In genomic region chr6:112848629-112849180, GRCm38 (mm10) we compare ENCODE assay signal across 22 mouse cellular contexts.
DNase-seq lines count a peak whose midpoint lies in the region; ATAC-seq and TF ChIP-seq lines count a peak whose summit lies in the region.
"Had no signal": no experiment of that assay in that cellular context is flagged by ENCODE, and none has a peak within 500 bp of the region (broad histone marks: within the 10 kb centered on the region; RNA-seq: fewer than 3 reads in every experiment).

No protein-coding gene starts in this region.

- H3K4me3 ChIP-seq in forebrain, embryonic 10.5 days: no peak overlapping the region
- no peak overlapping the region for H3K4me3 ChIP-seq in forebrain, embryonic 13.5 days
- no peak overlapping the region for H3K4me3 ChIP-seq in cerebellum, adult 2 months (replicated peaks; ENCODE audit: insufficient read depth, low read depth, low read length)
- H3K4me3 ChIP-seq: forebrain, embryonic 12.5 days; limb, embryonic 15.5 days; neural tube, embryonic 12.5 days had no signal

- 95% methylated on average over 8 of the region's 8 CpGs for WGBS in forebrain, embryonic 10.5 days
- WGBS in forebrain, embryonic 13.5 days: 93% methylated on average over 8 of the region's 8 CpGs
- 12% methylated on average over 8 of the region's 8 CpGs for WGBS in cerebellum, adult 2 months

- ATAC-seq in forebrain, embryonic 13.5 days: no peak
- ATAC-seq: CD4-positive, CD25-positive, alpha-beta regulatory T cell, adult 4 months had no signal

- H3K4me1 ChIP-seq in forebrain, embryonic 10.5 days: peaks cover 20% of the 10 kb centered on the region
- H3K4me1 ChIP-seq in forebrain, embryonic 13.5 days: peaks cover 43% of the 10 kb centered on the region
- peaks cover 46% of the 10 kb centered on the region for H3K4me1 ChIP-seq in cerebellum, adult 2 months (ENCODE audit: control insufficient read depth, insufficient read depth, low read length)

- H3K36me3 ChIP-seq in forebrain, embryonic 10.5 days (replicated peaks): peaks cover 39% of the 10 kb centered on the region
- H3K36me3 ChIP-seq in forebrain, embryonic 13.5 days (ENCODE audit: poor library complexity, severe bottlenecking): peaks cover 6% of the 10 kb centered on the region; the same call in 1 of the 2 replicates
- H3K36me3 ChIP-seq: limb, embryonic 15.5 days; neural tube, embryonic 12.5 days had no signal

- no peak overlapping the region for H3K4me2 ChIP-seq in forebrain, embryonic 13.5 days
- H3K4me2 ChIP-seq: forebrain, embryonic 12.5 days; hindbrain, embryonic 14.5 days; limb, embryonic 15.5 days; lung, embryonic 14.5 days; midbrain, embryonic 11.5 days; neural tube, embryonic 12.5 days had no signal

- H3K9ac ChIP-seq in forebrain, embryonic 13.5 days: no peak overlapping the region
- H3K9ac ChIP-seq: forebrain, embryonic 12.5 days; hindbrain, embryonic 14.5 days; limb, embryonic 15.5 days; liver, embryonic 14.5 days; lung, embryonic 14.5 days; neural tube, embryonic 12.5 days had no signal

- H3K27me3 ChIP-seq in forebrain, embryonic 10.5 days (ENCODE audit: poor library complexity, severe bottlenecking): no peaks in the 10 kb centered on the region
- no peaks in the 10 kb centered on the region for H3K27me3 ChIP-seq in forebrain, embryonic 13.5 days
- no peaks in the 10 kb centered on the region for H3K27me3 ChIP-seq in cerebellum, adult 2 months (ENCODE audit: control insufficient read depth, insufficient read depth, low read length)
- H3K27me3 ChIP-seq: forebrain, embryonic 12.5 days; limb, embryonic 15.5 days; neural tube, embryonic 12.5 days had no signal

- peak overlapping the region; percentile 5; the same call in 1 of the 2 replicates for H3K27ac ChIP-seq in forebrain, embryonic 10.5 days
- H3K27ac ChIP-seq in forebrain, embryonic 13.5 days: no peak overlapping the region
- H3K27ac ChIP-seq in cerebellum, adult 2 months (ENCODE audit: insufficient read depth, low read length): peak overlapping the region; percentile 83
- H3K27ac ChIP-seq: forebrain, embryonic 12.5 days; hindbrain, embryonic 14.5 days; limb, embryonic 15.5 days; liver, embryonic 14.5 days; neural tube, embryonic 12.5 days had no signal

- no peak for TF ChIP-seq POLR2A in cerebellum, adult 2 months (IDR thresholded peaks at IDR 0.05; ENCODE audit: borderline replicate concordance, insufficient read depth, low read length)

- TF ChIP-seq CTCF in cerebellum, adult 2 months (IDR thresholded peaks at IDR 0.05; ENCODE audit: borderline replicate concordance, insufficient read depth, low read depth, low read length): no peak

- DNase-seq in forebrain, embryonic 10.5 days (ENCODE audit: extremely low spot score, low spot score): no peak
- peak; percentile 91 for DNase-seq in brain, adult 2 months (ENCODE audit: low read depth, low spot score)
- DNase-seq in cerebellum, adult 2 months: peak; percentile 77 to 86
- peak; percentile 76 to 86 for DNase-seq in cerebellum, postnatal 25 days
- DNase-seq in urinary bladder, adult 18-20 months (ENCODE audit: low spot score in 2 of 2): no peak
- DNase-seq in lung, postnatal 10 days: no peak
- DNase-seq: adrenal gland, postnatal 14 days; kidney, adult 9 months; kidney, postnatal 36 days; layer of hippocampus, adult 9-11 months; left cerebral cortex, postnatal 4 days; lung, embryonic 14.5 days; lung, postnatal 36 days; right cerebral cortex, postnatal 14 days had no signal

- H3K9me3 ChIP-seq in forebrain, embryonic 10.5 days: no peaks in the 10 kb centered on the region
- H3K9me3 ChIP-seq in forebrain, embryonic 13.5 days (replicated peaks): no peaks in the 10 kb centered on the region
- H3K9me3 ChIP-seq: forebrain, embryonic 12.5 days; limb, embryonic 15.5 days; neural tube, embryonic 12.5 days had no signal

Comparison
In these comparisons a context has a peak if more than half of its experiments do, and no peak if none do; other contexts are left out.
1. DNase-seq: peak in brain, adult 2 months (single experiment), cerebellum, adult 2 months (2 of 2) and cerebellum, postnatal 25 days (2 of 2); none in forebrain, embryonic 10.5 days (single experiment), urinary bladder, adult 18-20 months (0 of 2) and lung, postnatal 10 days (single experiment).